Mouse (Mus musculus) liver, embryonic 15.5 days (tissue): ENCODE results near the gene H2afv. TPM values are rescaled to one million over a fixed set of nuclear protein-coding genes. Genes with fewer than 3 reads are reported as not detected.
A peak's percentile ranks its signal among the peaks of the same experiment; 100 is the strongest.

Experiments
- ATAC-seq: fragments of 200-750 bp; cut with Nextera tagmentation; 2 replicates; pipeline ENCODE4 v1.8.0; 2017; ENCODE audit warnings: moderate number of reproducible peaks, mild to moderate bottlenecking, moderate library complexity; ENCODE audit not compliant: insufficient read depth
- H3K27ac ChIP-seq: fragments of 300-500 bp; sonication (generic); replicated peaks from 2 replicates; pipeline ENCODE4 v1.5.1; 2015; ENCODE audit warnings: mild to moderate bottlenecking, inconsistent platforms
- H3K27me3 ChIP-seq: fragments of 300-500 bp; sonication (generic); 2 replicates; pipeline ENCODE4 v1.6.1; 2015; ENCODE audit warnings: mild to moderate bottlenecking, inconsistent platforms
- H3K36me3 ChIP-seq: fragments of 300-500 bp; sonication (generic); replicated peaks from 2 replicates; pipeline ENCODE4 v1.6.1; 2015; ENCODE audit warnings: moderate library complexity, mild to moderate bottlenecking, inconsistent platforms
- H3K4me1 ChIP-seq: fragments of 300-500 bp; sonication (generic); replicated peaks from 2 replicates; pipeline ENCODE4 v1.6.1; 2015; ENCODE audit warnings: inconsistent platforms
- H3K4me2 ChIP-seq: fragments of 300-500 bp; sonication (generic); 2 replicates; pipeline ENCODE4 v1.6.1; 2015; ENCODE audit warnings: moderate library complexity, mild to moderate bottlenecking, inconsistent platforms
- H3K4me3 ChIP-seq: fragments of 300-500 bp; sonication (generic); replicated peaks from 2 replicates; pipeline ENCODE4 v1.5.1; 2015; ENCODE audit warnings: mild to moderate bottlenecking, inconsistent platforms
- H3K9ac ChIP-seq: fragments of 300-500 bp; sonication (generic); 2 replicates; pipeline ENCODE4 v1.6.1; 2015; ENCODE audit warnings: moderate library complexity, mild to moderate bottlenecking, inconsistent platforms
- H3K9me3 ChIP-seq: fragments of 300-500 bp; sonication (generic); replicated peaks from 2 replicates; pipeline ENCODE4 v1.6.1; 2016; ENCODE audit warnings: inconsistent platforms
- WGBS: fragments of 180-500 bp; shearing (Covaris S2); methylation state at CpG from one replicate; pipeline ENCODE4 v1.1.7; 2015; ENCODE audit warnings: mixed read lengths; ENCODE audit not compliant: insufficient replicate concordance; 5-methylcytosine and 5-hydroxymethylcytosine counted together
- polyA plus RNA-seq: library from polyadenylated mRNA; unstranded; fragments of >200 nt; fragmentation: Nextera tagmentation; extraction: Ambion mirVana; gene quantifications from 2 replicates; pipeline ENCODE4 v1.2.1, GENCODE M21; 2015

The H2afv gene
- polyA plus RNA-seq, 1 experiment from 2014 or later = 118 TPM

- Histone ChIP-seq H3K4me2 (no peak overlapping the region), H3K27ac (no peak overlapping the region), H3K4me1 (peaks cover 15% of the 10 kb centered on the region), H3K9ac (no peak overlapping the region), H3K36me3 (no peaks in the 10 kb centered on the region), H3K9me3 (no peaks in the 10 kb centered on the region), H3K27me3 (no peaks in the 10 kb centered on the region), H3K4me3 (no peak overlapping the region)
- 61% methylated on average over 7 of the region's 7 CpGs for WGBS
- no peak for ATAC-seq
Measured at GRCm38 (mm10) chr11:6480191-6480590, 35.9 kb upstream of the H2afv start.

- Histone ChIP-seq H3K27ac (no peak overlapping the region), H3K4me1 (peaks cover 17% of the 10 kb centered on the region), H3K36me3 (no peaks in the 10 kb centered on the region), H3K4me3 (no peak overlapping the region), H3K27me3 (no peaks in the 10 kb centered on the region), H3K9me3 (no peaks in the 10 kb centered on the region), H3K9ac (no peak overlapping the region), H3K4me2 (no peak overlapping the region)
- no peak for ATAC-seq
- WGBS = 67% methylated on average over 2 of the region's 2 CpGs
Measured at GRCm38 (mm10) chr11:6479231-6479630, 35.0 kb upstream of the H2afv start.

GRCm38 (mm10) chr11:6477350-6477749, 33.1 kb upstream of the H2afv start:
- Histone ChIP-seq H3K27ac (no peak overlapping the region), H3K4me2 (no peak overlapping the region), H3K9me3 (no peaks in the 10 kb centered on the region), H3K4me3 (no peak overlapping the region), H3K9ac (no peak overlapping the region), H3K36me3 (peaks cover 6% of the 10 kb centered on the region), H3K27me3 (no peaks in the 10 kb centered on the region), H3K4me1 (peaks cover 27% of the 10 kb centered on the region)
- no peak for ATAC-seq
- WGBS = 93% methylated on average over 1 of the region's 1 CpGs

DNA sequence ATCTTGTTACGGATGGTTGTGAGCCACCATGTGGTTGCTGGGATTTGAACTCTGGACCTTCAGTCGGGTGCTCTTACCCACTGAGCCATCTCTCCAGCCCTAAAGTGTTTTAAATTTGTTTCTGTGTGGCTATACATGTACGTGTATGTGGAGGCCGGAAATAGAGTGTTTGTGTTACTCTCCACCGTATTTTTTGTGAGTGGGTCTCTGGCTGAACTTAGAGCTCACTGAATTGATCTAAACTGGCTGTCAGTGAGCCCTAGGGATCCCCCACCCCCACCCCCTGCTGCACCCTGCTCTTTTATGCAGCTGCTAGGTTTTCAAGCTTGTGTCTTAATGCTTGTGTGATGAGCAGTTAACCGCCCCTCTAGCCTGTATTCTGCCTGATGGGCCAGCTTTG, 32.6 kb upstream of the H2afv start:
- no peak overlapping the region for H3K9ac ChIP-seq
- H3K4me1 ChIP-seq = peaks cover 30% of the 10 kb centered on the region
- ATAC-seq = no peak
- H3K27me3 ChIP-seq = no peaks in the 10 kb centered on the region
- H3K9me3 ChIP-seq = no peaks in the 10 kb centered on the region
- no peak overlapping the region for H3K4me2 ChIP-seq
- H3K27ac ChIP-seq = no peak overlapping the region
- H3K4me3 ChIP-seq = no peak overlapping the region
- H3K36me3 ChIP-seq = peaks cover 6% of the 10 kb centered on the region
- WGBS = 70% methylated on average over 6 of the region's 6 CpGs

GRCm38 (mm10) chr11:6475867-6476484, 31.7 kb upstream of the H2afv start, which contains the start of gene Purb:
Gene Purb, minus strand, starts transcription at chr11:6475917.
- under 1% methylated on average over 65 of the region's 76 CpGs for WGBS

GRCm38 (mm10) chr11:6474874-6475731, 30.9 kb upstream of the H2afv start:
- Histone ChIP-seq H3K36me3 (peaks cover 18% of the 10 kb centered on the region), H3K9ac (peak overlapping the region; percentile 98), H3K27me3 (no peaks in the 10 kb centered on the region), H3K27ac (peak overlapping the region; percentile 97), H3K9me3 (no peaks in the 10 kb centered on the region), H3K4me1 (peaks cover 48% of the 10 kb centered on the region), H3K4me3 (peak overlapping the region; percentile 98), H3K4me2 (peak overlapping the region; percentile 91)
- WGBS = under 1% methylated on average over 108 of the region's 109 CpGs
- peak; percentile 38 for ATAC-seq

More at GRCm38 (mm10) chr11:6475867-6476484, 31.7 kb upstream of the H2afv start, which contains the start of gene Purb:
- H3K27ac ChIP-seq = peak within 1 kb of the TSS; percentile 97
- ATAC-seq = peak; percentile 92
- H3K9me3 ChIP-seq = no peaks in the 10 kb centered on the region
- H3K4me1 ChIP-seq = peaks cover 39% of the 10 kb centered on the region
- H3K4me3 ChIP-seq = peak within 1 kb of the TSS; percentile 98
- peak within 1 kb of the TSS; percentile 91 for H3K4me2 ChIP-seq
- no peaks in the 10 kb centered on the region for H3K27me3 ChIP-seq
- peaks cover 9% of the 10 kb centered on the region for H3K36me3 ChIP-seq
- peak within 1 kb of the TSS; percentile 98 for H3K9ac ChIP-seq

- ATAC-seq = no peak
- Histone ChIP-seq H3K27ac (peak overlapping the region; percentile 97), H3K27me3 (no peaks in the 10 kb centered on the region), H3K36me3 (peaks cover 21% of the 10 kb centered on the region), H3K4me3 (peak overlapping the region; percentile 98), H3K4me1 (peaks cover 51% of the 10 kb centered on the region), H3K4me2 (peak overlapping the region; percentile 91), H3K9ac (peak overlapping the region; percentile 98), H3K9me3 (no peaks in the 10 kb centered on the region)
- 25% methylated on average over 6 of the region's 6 CpGs for WGBS
Measured at GRCm38 (mm10) chr11:6474381-6474780, 30.1 kb upstream of the H2afv start.

- peak overlapping the region; percentile 7; the same call in 1 of the 2 replicates for H3K9ac ChIP-seq
- no peaks in the 10 kb centered on the region for H3K9me3 ChIP-seq
- H3K4me1 ChIP-seq = peaks cover 46% of the 10 kb centered on the region
- ATAC-seq = no peak
- H3K27me3 ChIP-seq = no peaks in the 10 kb centered on the region
- peak overlapping the region; percentile 91 for H3K4me2 ChIP-seq
- peaks cover 29% of the 10 kb centered on the region for H3K36me3 ChIP-seq
- H3K27ac ChIP-seq = peak overlapping the region; percentile 21; the same call in 1 of the 2 replicates
- H3K4me3 ChIP-seq = peak overlapping the region; percentile 46
Measured at GRCm38 (mm10) chr11:6472076-6472475, 27.8 kb upstream of the H2afv start.

DNA sequence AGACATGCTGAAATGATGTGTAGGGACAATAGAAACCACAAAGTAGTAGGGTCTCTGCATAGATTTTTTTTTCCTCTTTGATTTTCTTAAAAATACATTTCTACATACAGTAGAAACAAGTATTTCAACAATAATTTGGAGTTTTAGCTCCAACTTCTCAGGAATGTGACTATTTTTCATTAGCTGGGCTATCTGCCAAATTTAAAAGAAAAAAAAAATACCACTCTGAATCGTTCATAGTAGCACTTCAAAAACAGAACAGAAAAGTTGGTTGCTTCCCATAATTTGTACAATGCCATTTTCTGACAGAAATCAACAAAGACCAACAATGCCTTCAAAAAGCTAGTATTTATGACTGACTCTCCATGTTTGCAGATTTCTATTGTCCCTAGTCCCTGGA, 27.2 kb upstream of the H2afv start:
- Histone ChIP-seq H3K9me3 (no peaks in the 10 kb centered on the region), H3K27me3 (no peaks in the 10 kb centered on the region), H3K9ac (0 out of 2 replicates have a peak overlapping the region, but pooled peaks have one; percentile 27), H3K27ac (0 out of 2 replicates have a peak overlapping the region, but pooled peaks have one; percentile 24), H3K4me1 (peaks cover 46% of the 10 kb centered on the region), H3K4me3 (peak overlapping the region; percentile 46), H3K36me3 (peaks cover 35% of the 10 kb centered on the region), H3K4me2 (peak overlapping the region; percentile 91)
- WGBS = 21% methylated on average over 1 of the region's 1 CpGs
- ATAC-seq = no peak

GRCm38 (mm10) chr11:6471054-6471453, 26.8 kb upstream of the H2afv start:
- ATAC-seq = no peak
- no peaks in the 10 kb centered on the region for H3K9me3 ChIP-seq
- H3K4me1 ChIP-seq = peaks cover 46% of the 10 kb centered on the region
- peaks cover 39% of the 10 kb centered on the region for H3K36me3 ChIP-seq
- H3K27me3 ChIP-seq = no peaks in the 10 kb centered on the region
- 0 out of 2 replicates have a peak overlapping the region, but pooled peaks have one; percentile 27 for H3K9ac ChIP-seq
- H3K27ac ChIP-seq = no peak overlapping the region
- peak overlapping the region; percentile 91 for H3K4me2 ChIP-seq
- 65% methylated on average over 2 of the region's 2 CpGs for WGBS
- peak overlapping the region; percentile 46 for H3K4me3 ChIP-seq

DNA sequence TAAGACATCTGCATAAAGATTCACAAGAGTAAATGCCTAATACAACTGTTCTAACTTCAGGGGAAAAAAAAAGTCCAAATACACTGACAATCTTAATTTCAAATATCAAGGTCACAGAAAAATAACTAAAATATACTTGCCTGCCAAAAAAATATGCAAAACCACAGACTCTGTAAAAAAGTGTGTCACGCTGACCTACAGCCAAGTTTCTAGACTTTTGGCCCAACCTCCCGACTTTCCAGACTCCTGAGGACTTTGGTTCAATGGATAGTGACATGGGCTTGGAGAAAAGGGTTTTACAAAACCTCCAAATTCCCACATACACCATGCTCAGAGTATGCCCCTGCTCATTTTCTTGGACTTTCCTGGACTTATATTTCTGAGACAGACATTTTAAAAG, 24.3 kb upstream of the H2afv start:
- Histone ChIP-seq H3K4me1 (peaks cover 38% of the 10 kb centered on the region), H3K4me3 (no peak overlapping the region), H3K4me2 (no peak overlapping the region), H3K9ac (no peak overlapping the region), H3K36me3 (peaks cover 39% of the 10 kb centered on the region), H3K27ac (no peak overlapping the region), H3K9me3 (no peaks in the 10 kb centered on the region), H3K27me3 (no peaks in the 10 kb centered on the region)
- WGBS = 75% methylated on average over 2 of the region's 2 CpGs
- no peak for ATAC-seq
